9 mouse cellular contexts compared by ENCODE assay signal in genomic region chr7:83242233-83242632, GRCm38 (mm10).
DNase-seq lines count a peak whose midpoint lies in the region; ATAC-seq and TF ChIP-seq lines count a peak whose summit lies in the region.
"Had no signal": no experiment of that assay in that cellular context is flagged by ENCODE, and none has a peak within 500 bp of the region (broad histone marks: within the 10 kb centered on the region; RNA-seq: fewer than 3 reads in every experiment).

No protein-coding gene starts in this region.

- no peak overlapping the region for H3K27ac ChIP-seq in hindbrain, embryonic 10.5 days
- H3K27ac ChIP-seq in hindbrain, embryonic 12.5 days: no peak overlapping the region
- no peak overlapping the region for H3K27ac ChIP-seq in lung, embryonic 14.5 days (ENCODE audit: low read depth)
- H3K27ac ChIP-seq in forebrain, embryonic 16.5 days (ENCODE audit: low read length): no peak overlapping the region
- H3K27ac ChIP-seq: liver, embryonic 14.5 days had no signal

- WGBS in hindbrain, embryonic 10.5 days: 56% methylated on average over 3 of the region's 3 CpGs
- 44% methylated on average over 3 of the region's 3 CpGs for WGBS in hindbrain, embryonic 12.5 days
- 33% methylated on average over 3 of the region's 3 CpGs for WGBS in lung, embryonic 14.5 days
- WGBS in forebrain, embryonic 16.5 days: 51% methylated on average over 3 of the region's 3 CpGs

- H3K9ac ChIP-seq in hindbrain, embryonic 12.5 days: no peak overlapping the region
- no peak overlapping the region for H3K9ac ChIP-seq in lung, embryonic 14.5 days
- H3K9ac ChIP-seq in forebrain, embryonic 16.5 days (replicated peaks; ENCODE audit: low read depth, low read length): no peak overlapping the region
- H3K9ac ChIP-seq: liver, embryonic 14.5 days had no signal

- peak; percentile 7 for DNase-seq in hindbrain, embryonic 10.5 days (ENCODE audit: low spot score)
- peak; percentile 70 for DNase-seq in cerebellum, adult 8-10 months
- DNase-seq in gastrocnemius, postnatal 36 days: peak; percentile 32 to 37
- peak; percentile 19 for DNase-seq in lung, embryonic 14.5 days
- no peak for DNase-seq in B cell, adult 2 months
- DNase-seq in spleen, postnatal 36 days (ENCODE audit: low spot score in 2 of 2): no peak

- no peak for TF ChIP-seq CTCF in lung, embryonic 14.5 days (IDR thresholded peaks at IDR 0.05; ENCODE audit: low read depth)

- H3K36me3 ChIP-seq in hindbrain, embryonic 10.5 days: no peaks in the 10 kb centered on the region
- H3K36me3 ChIP-seq in hindbrain, embryonic 12.5 days: no peaks in the 10 kb centered on the region
- no peaks in the 10 kb centered on the region for H3K36me3 ChIP-seq in lung, embryonic 14.5 days (ENCODE audit: insufficient read depth)
- no peaks in the 10 kb centered on the region for H3K36me3 ChIP-seq in forebrain, embryonic 16.5 days (ENCODE audit: control insufficient read depth, insufficient read depth)

- no peaks in the 10 kb centered on the region for H3K9me3 ChIP-seq in hindbrain, embryonic 10.5 days
- H3K9me3 ChIP-seq in hindbrain, embryonic 12.5 days (replicated peaks): no peaks in the 10 kb centered on the region
- H3K9me3 ChIP-seq in lung, embryonic 14.5 days (ENCODE audit: low read depth, low read length): no peaks in the 10 kb centered on the region
- no peaks in the 10 kb centered on the region for H3K9me3 ChIP-seq in forebrain, embryonic 16.5 days (ENCODE audit: control insufficient read depth, low read length)

- no peak overlapping the region for H3K4me3 ChIP-seq in hindbrain, embryonic 10.5 days
- no peak overlapping the region for H3K4me3 ChIP-seq in hindbrain, embryonic 12.5 days
- H3K4me3 ChIP-seq in lung, embryonic 14.5 days (ENCODE audit: low read depth, low read length): no peak overlapping the region
- H3K4me3 ChIP-seq in forebrain, embryonic 16.5 days (replicated peaks; ENCODE audit: low read length): no peak overlapping the region

- ATAC-seq in hindbrain, embryonic 12.5 days (ENCODE audit: low FRiP score): no peak
- ATAC-seq in lung, embryonic 14.5 days (ENCODE audit: insufficient read depth): no peak
- ATAC-seq in forebrain, embryonic 16.5 days: no peak

- H3K27me3 ChIP-seq in hindbrain, embryonic 10.5 days (ENCODE audit: insufficient read depth, poor library complexity, severe bottlenecking): no peaks in the 10 kb centered on the region
- H3K27me3 ChIP-seq in hindbrain, embryonic 12.5 days: no peaks in the 10 kb centered on the region
- H3K27me3 ChIP-seq in lung, embryonic 14.5 days (ENCODE audit: insufficient read depth, low read length): no peaks in the 10 kb centered on the region
- H3K27me3 ChIP-seq in forebrain, embryonic 16.5 days (replicated peaks; ENCODE audit: control insufficient read depth, insufficient read depth, low read length): no peaks in the 10 kb centered on the region

- intact Hi-C loops in gastrocnemius, postnatal 36 days (cut with DNase I): no loop called here

- H3K4me1 ChIP-seq in hindbrain, embryonic 10.5 days (replicated peaks): no peaks in the 10 kb centered on the region
- H3K4me1 ChIP-seq in hindbrain, embryonic 12.5 days: no peaks in the 10 kb centered on the region
- peaks cover 5% of the 10 kb centered on the region; the same call in 1 of the 2 replicates for H3K4me1 ChIP-seq in lung, embryonic 14.5 days (ENCODE audit: insufficient read depth)
- H3K4me1 ChIP-seq in forebrain, embryonic 16.5 days (replicated peaks; ENCODE audit: control insufficient read depth, insufficient read depth, low read length): peaks cover 2% of the 10 kb centered on the region; the same call in 1 of the 2 replicates

- H3K4me2 ChIP-seq in hindbrain, embryonic 12.5 days (replicated peaks): no peak overlapping the region
- no peak overlapping the region for H3K4me2 ChIP-seq in lung, embryonic 14.5 days
- H3K4me2 ChIP-seq in forebrain, embryonic 16.5 days (ENCODE audit: low read length): no peak overlapping the region

Comparison
In these comparisons a context has a peak if more than half of its experiments do, and no peak if none do; other contexts are left out.
1. DNase-seq: peak in hindbrain, embryonic 10.5 days (single experiment), cerebellum, adult 8-10 months (single experiment), gastrocnemius, postnatal 36 days (2 of 2) and lung, embryonic 14.5 days (single experiment); none in B cell, adult 2 months (0 of 2) and spleen, postnatal 36 days (0 of 2).